Mouse (Mus musculus): ENCODE measurements around the gene H2al1a. TPM values are rescaled to one million over a fixed set of nuclear protein-coding genes. Genes with fewer than 3 reads are reported as not detected.
"Not testable (repeated sequence)": the region's sequence is repeated elsewhere in the genome, so short reads cannot be mapped to it uniquely, and the experiment has no call there.

Gene H2al1a
- polyA plus RNA-seq (2012; rRNA removed): not detected in 2 replicates

DNA sequence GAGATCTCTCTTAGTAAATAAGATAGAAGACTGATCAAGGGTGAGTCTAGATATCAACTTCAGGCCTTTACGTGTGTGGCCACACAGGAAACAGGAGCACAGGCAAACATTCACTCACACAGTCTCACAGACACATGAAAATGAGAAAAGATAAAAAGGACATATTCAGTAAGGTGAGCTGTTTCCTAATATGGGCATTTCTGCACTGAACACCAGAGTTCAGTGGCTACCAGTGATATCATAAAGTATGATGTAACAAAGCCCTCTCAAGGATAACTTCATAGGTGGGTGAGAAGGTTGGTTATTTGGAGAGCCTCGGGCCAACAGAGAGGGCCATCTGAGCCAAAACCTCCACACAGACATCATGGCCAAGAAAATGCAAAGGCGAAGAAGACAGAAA, at the start of gene H2al1a:
Gene H2al1a, plus strand, starts transcription at position 301 of the 400 bp plus-strand sequence.
- no CpG with 5 or more reads among the region's 3 CpGs for WGBS
- not testable (repeated sequence) for DNase-seq (ENCODE audit: low read depth in 1 of 2, low spot score in 2 of 2); H3K4me1 ChIP-seq (ENCODE audit: control insufficient read depth, insufficient read depth, insufficient read length); H3K27ac ChIP-seq (ENCODE audit: insufficient read depth, low read length); H3K36me3 ChIP-seq (ENCODE audit: control insufficient read depth, insufficient read depth, low read length); H3K27me3 ChIP-seq (ENCODE audit: control insufficient read depth, insufficient read depth, low read length); H3K4me3 ChIP-seq (ENCODE audit: extremely low read depth, insufficient read depth, insufficient read length)

DNA sequence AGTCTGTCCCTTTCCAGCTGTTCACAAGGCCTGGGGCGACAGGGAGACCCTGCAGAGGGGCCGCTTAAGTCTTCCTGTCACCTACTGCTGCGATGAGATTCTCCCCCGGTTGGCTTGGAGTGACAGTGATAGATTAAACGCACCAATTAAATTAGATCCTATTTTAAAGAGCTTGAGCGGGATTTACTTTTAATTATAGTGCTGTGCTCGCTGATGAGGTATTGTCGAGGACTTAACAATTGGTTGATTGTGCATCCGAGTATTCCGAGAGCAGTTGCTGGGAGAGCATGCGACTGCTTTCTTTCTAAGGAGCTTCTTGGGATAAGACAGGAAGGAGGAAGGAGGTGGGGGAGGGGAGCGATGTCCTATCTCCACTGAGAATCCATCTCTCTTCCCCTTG, 48.9 kb upstream of the H2al1a start:
- TF ChIP-seq POLR2A (IDR thresholded peaks at IDR 0.05; ENCODE audit: low read depth, low read length): no peak
- no peak for TF ChIP-seq CTCF (IDR thresholded peaks at IDR 0.05; ENCODE audit: extremely low read depth, insufficient read depth, insufficient read length, insufficient replicate concordance)
- Histone ChIP-seq H3K4me3 (ENCODE audit: extremely low read depth, insufficient read depth, insufficient read length) (no peak overlapping the region), H3K36me3 (ENCODE audit: control insufficient read depth, insufficient read depth, low read length) (no peaks in the 10 kb centered on the region), H3K27me3 (ENCODE audit: control insufficient read depth, insufficient read depth, low read length) (no peaks in the 10 kb centered on the region), H3K4me1 (ENCODE audit: control insufficient read depth, insufficient read depth, insufficient read length) (no peaks in the 10 kb centered on the region), H3K27ac (ENCODE audit: insufficient read depth, low read length) (no peak overlapping the region)
- DNase-seq (ENCODE audit: low read depth in 1 of 2, low spot score in 2 of 2): no peak
- WGBS: 77% methylated on average over 12 of the region's 12 CpGs

DNA sequence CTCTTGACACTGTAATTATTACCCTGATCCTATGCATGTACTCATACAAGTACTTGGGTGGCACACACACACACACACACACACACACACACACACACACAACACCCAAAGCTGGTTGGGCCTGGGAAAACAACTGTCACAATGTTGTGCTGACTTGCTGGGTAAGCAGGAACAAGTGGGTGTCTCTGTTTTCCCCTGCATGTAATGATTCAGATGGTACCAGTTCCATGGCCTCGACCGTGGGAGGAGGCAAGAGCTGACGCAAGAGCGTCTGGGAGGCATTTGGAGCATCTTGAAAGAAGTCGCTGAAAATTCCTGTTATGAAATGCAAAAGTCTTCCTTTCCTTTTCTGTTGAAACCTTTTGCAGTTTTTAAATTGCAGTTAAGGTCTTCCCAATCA, 45.0 kb upstream of the H2al1a start:
- Histone ChIP-seq H3K4me3 (ENCODE audit: extremely low read depth, insufficient read depth, insufficient read length) (no peak overlapping the region), H3K36me3 (ENCODE audit: control insufficient read depth, insufficient read depth, low read length) (no peaks in the 10 kb centered on the region), H3K27me3 (ENCODE audit: control insufficient read depth, insufficient read depth, low read length) (no peaks in the 10 kb centered on the region), H3K4me1 (ENCODE audit: control insufficient read depth, insufficient read depth, insufficient read length) (no peaks in the 10 kb centered on the region), H3K27ac (ENCODE audit: insufficient read depth, low read length) (no peak overlapping the region)
- DNase-seq (ENCODE audit: low read depth in 1 of 2, low spot score in 2 of 2): no peak
- WGBS: 58% methylated on average over 5 of the region's 5 CpGs
- TF ChIP-seq CTCF (IDR thresholded peaks at IDR 0.05; ENCODE audit: extremely low read depth, insufficient read depth, insufficient read length, insufficient replicate concordance) (no peak), POLR2A (IDR thresholded peaks at IDR 0.05; ENCODE audit: low read depth, low read length) (no peak)

DNA sequence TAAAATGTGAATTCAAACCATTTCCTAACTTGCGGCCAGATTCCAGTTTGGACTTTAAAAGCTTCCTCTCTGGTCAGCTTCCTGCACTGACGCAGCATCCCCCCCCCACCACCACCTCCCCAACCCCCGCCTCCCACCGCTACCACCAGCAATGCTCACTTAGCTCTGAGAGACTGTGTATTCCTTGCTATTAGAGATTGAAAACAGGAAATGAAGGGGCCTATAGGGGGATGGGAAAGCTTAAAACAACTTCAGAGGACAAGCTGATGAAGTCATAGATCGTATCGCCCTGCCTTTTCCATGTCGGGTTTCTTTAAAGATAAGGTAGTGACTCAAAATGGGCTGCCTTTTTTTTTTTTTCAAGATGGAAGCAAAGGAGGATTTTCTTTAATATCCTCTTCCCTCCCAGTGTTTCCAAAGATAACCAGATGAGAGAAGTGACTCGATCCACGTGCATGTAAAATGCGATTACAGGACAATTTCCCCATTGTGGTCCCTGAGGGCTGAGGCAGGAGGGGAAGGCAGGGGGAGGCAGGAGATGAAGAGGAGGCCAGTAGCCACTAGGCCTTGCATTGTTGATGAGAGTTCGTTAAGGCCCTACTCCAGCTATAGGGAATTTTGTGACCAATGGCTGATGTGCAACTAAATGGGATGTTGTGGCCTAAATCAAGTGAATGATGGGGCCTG, 44.4 kb upstream of the H2al1a start:
- TF ChIP-seq CTCF (IDR thresholded peaks at IDR 0.05; ENCODE audit: extremely low read depth, insufficient read depth, insufficient read length, insufficient replicate concordance) (no peak), POLR2A (IDR thresholded peaks at IDR 0.05; ENCODE audit: low read depth, low read length) (no peak)
- Histone ChIP-seq H3K27me3 (ENCODE audit: control insufficient read depth, insufficient read depth, low read length) (no peaks in the 10 kb centered on the region), H3K36me3 (ENCODE audit: control insufficient read depth, insufficient read depth, low read length) (no peaks in the 10 kb centered on the region), H3K4me3 (ENCODE audit: extremely low read depth, insufficient read depth, insufficient read length) (no peak overlapping the region), H3K4me1 (ENCODE audit: control insufficient read depth, insufficient read depth, insufficient read length) (no peaks in the 10 kb centered on the region), H3K27ac (ENCODE audit: insufficient read depth, low read length) (no peak overlapping the region)
- no peak for DNase-seq (ENCODE audit: low read depth in 1 of 2, low spot score in 2 of 2)
- 46% methylated on average over 11 of the region's 11 CpGs for WGBS

DNA sequence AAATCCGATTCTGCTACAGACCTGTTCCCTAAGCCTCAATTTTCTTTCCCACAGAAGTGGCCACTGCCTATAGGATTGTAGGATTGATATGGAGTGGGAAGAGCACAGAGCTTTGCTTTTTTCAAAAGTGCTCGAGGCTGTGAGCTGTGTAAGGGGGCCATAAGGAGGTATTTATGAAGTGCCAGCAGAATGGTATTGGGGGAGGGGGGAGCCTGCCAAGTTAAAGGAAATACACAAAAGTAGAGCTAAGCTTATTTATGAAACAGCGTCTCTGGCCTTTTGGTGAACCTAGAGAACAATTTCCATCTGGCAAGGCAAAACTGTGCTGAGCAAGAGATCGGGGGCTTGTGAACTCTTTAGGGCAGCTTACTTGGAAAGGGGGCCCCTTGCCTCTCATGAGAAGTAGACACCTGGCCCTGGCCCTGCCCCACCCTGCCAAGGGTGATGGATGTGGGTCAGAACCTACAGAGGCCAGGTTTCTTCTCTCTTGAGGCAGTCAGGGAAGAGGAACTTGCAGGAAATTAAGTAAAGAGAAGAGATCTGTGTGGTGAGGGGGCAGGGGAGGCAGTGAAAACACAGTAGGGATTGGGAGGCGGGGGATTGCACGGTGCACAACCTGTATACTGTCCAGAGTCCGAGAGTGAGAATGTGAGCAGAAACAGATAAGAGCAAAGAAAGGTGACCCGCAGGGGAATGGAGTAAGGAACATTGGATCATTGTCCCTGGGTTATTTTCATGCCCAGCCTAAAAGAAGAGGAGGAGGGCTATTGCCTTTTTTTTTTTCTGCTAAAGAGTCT, 43.3 kb upstream of the H2al1a start:
- Histone ChIP-seq H3K36me3 (ENCODE audit: control insufficient read depth, insufficient read depth, low read length) (no peaks in the 10 kb centered on the region), H3K27ac (ENCODE audit: insufficient read depth, low read length) (no peak overlapping the region), H3K4me1 (ENCODE audit: control insufficient read depth, insufficient read depth, insufficient read length) (no peaks in the 10 kb centered on the region), H3K4me3 (ENCODE audit: extremely low read depth, insufficient read depth, insufficient read length) (no peak overlapping the region), H3K27me3 (ENCODE audit: control insufficient read depth, insufficient read depth, low read length) (no peaks in the 10 kb centered on the region)
- TF ChIP-seq POLR2A (IDR thresholded peaks at IDR 0.05; ENCODE audit: low read depth, low read length) (no peak), CTCF (IDR thresholded peaks at IDR 0.05; ENCODE audit: extremely low read depth, insufficient read depth, insufficient read length, insufficient replicate concordance) (no peak)
- WGBS: 70% methylated on average over 8 of the region's 8 CpGs
- no peak for DNase-seq (ENCODE audit: low read depth in 1 of 2, low spot score in 2 of 2)

DNA sequence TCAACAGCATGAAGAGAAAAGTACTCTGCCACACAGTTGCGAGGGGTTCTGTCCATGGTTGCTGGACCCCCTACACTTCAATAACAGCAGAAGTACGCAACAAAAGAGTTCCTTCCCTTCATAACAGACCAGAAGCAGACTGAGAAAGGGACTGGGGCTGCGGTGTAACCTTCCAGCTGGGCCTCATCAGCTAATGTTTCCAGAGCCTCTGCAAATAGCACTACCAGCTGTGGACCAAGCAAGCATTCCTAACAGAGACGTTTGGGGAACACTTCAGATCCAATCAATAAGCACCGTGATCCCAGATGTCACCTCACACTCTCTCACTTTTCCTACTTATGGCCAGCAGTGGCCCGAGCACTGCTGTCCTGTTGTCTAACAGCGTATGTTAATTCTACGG, 34.1 kb upstream of the H2al1a start:
- DNase-seq (ENCODE audit: low read depth in 1 of 2, low spot score in 2 of 2): no peak
- Histone ChIP-seq H3K36me3 (ENCODE audit: control insufficient read depth, insufficient read depth, low read length) (no peaks in the 10 kb centered on the region), H3K27me3 (ENCODE audit: control insufficient read depth, insufficient read depth, low read length) (no peaks in the 10 kb centered on the region), H3K27ac (ENCODE audit: insufficient read depth, low read length) (no peak overlapping the region), H3K4me1 (ENCODE audit: control insufficient read depth, insufficient read depth, insufficient read length) (no peaks in the 10 kb centered on the region), H3K4me3 (ENCODE audit: extremely low read depth, insufficient read depth, insufficient read length) (no peak overlapping the region)
- WGBS: 85% methylated on average over 8 of the region's 8 CpGs
- TF ChIP-seq CTCF (IDR thresholded peaks at IDR 0.05; ENCODE audit: extremely low read depth, insufficient read depth, insufficient read length, insufficient replicate concordance) (no peak), POLR2A (IDR thresholded peaks at IDR 0.05; ENCODE audit: low read depth, low read length) (no peak)

DNA sequence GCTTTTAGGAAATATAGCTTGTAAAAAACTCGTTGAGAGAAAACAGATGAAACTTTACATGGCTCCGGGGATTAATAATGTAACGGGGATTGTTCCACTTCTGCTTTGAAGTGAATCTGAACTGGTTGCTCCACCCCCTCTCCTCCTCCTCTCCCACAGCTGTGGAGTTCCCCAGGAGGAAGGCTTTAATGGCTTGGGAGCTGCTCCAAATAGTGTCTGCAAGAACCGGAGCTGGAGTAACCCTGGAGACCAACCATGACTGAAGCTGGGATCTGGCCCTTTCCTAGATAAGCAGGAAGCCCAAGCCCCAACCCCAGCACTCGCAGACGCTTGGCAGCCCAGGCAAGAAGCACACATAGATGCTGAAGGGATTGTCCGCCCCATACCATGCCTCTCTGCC, 31.3 kb upstream of the H2al1a start:
- no peak overlapping the region for H3K4me3 ChIP-seq (ENCODE audit: extremely low read depth, insufficient read depth, insufficient read length)
- H3K4me1 ChIP-seq (ENCODE audit: control insufficient read depth, insufficient read depth, insufficient read length): no peaks in the 10 kb centered on the region
- TF ChIP-seq CTCF (IDR thresholded peaks at IDR 0.05; ENCODE audit: extremely low read depth, insufficient read depth, insufficient read length, insufficient replicate concordance) (no peak), POLR2A (IDR thresholded peaks at IDR 0.05; ENCODE audit: low read depth, low read length) (no peak)
- H3K27ac ChIP-seq (ENCODE audit: insufficient read depth, low read length): no peak overlapping the region
- H3K36me3 ChIP-seq (ENCODE audit: control insufficient read depth, insufficient read depth, low read length): no peaks in the 10 kb centered on the region
- 75% methylated on average over 7 of the region's 7 CpGs for WGBS
- H3K27me3 ChIP-seq (ENCODE audit: control insufficient read depth, insufficient read depth, low read length): no peaks in the 10 kb centered on the region
- DNase-seq (ENCODE audit: low read depth in 1 of 2, low spot score in 2 of 2): no peak

Measured in spleen, adult 2 months (tissue).